Mouse (Mus musculus) adrenal gland, postnatal 0 days (tissue): Measurements from ENCODE around the gene Ltbp4. TPM values are rescaled to one million over a fixed set of nuclear protein-coding genes. Genes with fewer than 3 reads are reported as not detected.

Experiments used
- polyA plus RNA-seq: library from polyadenylated mRNA; unstranded; fragments of >200 nt; fragmentation: Nextera tagmentation; extraction: Ambion mirVana; gene quantifications from 2 replicates; pipeline ENCODE4 v1.2.1, GENCODE M21; 2015

Ltbp4 gene
- polyA plus RNA-seq, result 59.6 and 109 TPM in 2 replicates

GRCm38 (mm10) chr7:27337175-27337853, at the start of gene Ltbp4:
TSS of gene Ltbp4 (minus strand) at chr7:27337692.

GRCm38 (mm10) chr7:27356861-27357594, 19.5 kb upstream of the Ltbp4 start, which contains the start of gene Gm20479:
TSS of gene Gm20479 (minus strand) at chr7:27357419.

GRCm38 (mm10) chr7:27355745-27356240, 18.3 kb upstream of the Ltbp4 start, which contains the start of gene Shkbp1:
TSS of gene Shkbp1 (minus strand) at chr7:27356019.

GRCm38 (mm10) chr7:27258205-27258899, 79.1 kb downstream of the Ltbp4 start, which contains the start of gene Numbl:
TSS of gene Numbl (plus strand) at chr7:27258433.

Other genes starting within 250 kb of the Ltbp4 start
- 6.3 and 36.2 TPM in 2 replicates for gene Cyp2f2, start 217.8 kb downstream of the Ltbp4 start, polyA plus RNA-seq
- 0.08 TPM in 2 replicates for gene Cyp2t4, start 184.0 kb downstream of the Ltbp4 start, polyA plus RNA-seq
- gene Egln2, start 170.9 kb downstream of the Ltbp4 start, polyA plus RNA-seq, result 60.0 and 66.9 TPM in 2 replicates
- gene Rab4b, start 158.8 kb downstream of the Ltbp4 start, polyA plus RNA-seq, result 70.8 and 78.7 TPM in 2 replicates
- 0.44 TPM in 1 of 2 replicates, not detected in the other for gene Gm21983, start 156.6 kb downstream of the Ltbp4 start, polyA plus RNA-seq
- 7.4 and 7.5 TPM in 2 replicates for gene Mia, start 156.5 kb downstream of the Ltbp4 start, polyA plus RNA-seq
- 2.0 and 3.0 TPM in 2 replicates for gene BC024978, start 141.9 kb downstream of the Ltbp4 start, polyA plus RNA-seq
- gene Snrpa, start 141.4 kb downstream of the Ltbp4 start, polyA plus RNA-seq, result 76.4 and 99.8 TPM in 2 replicates
- 3.9 and 4.1 TPM in 2 replicates for gene Itpkc, start 109.0 kb downstream of the Ltbp4 start, polyA plus RNA-seq
- gene Coq8b, start 104.7 kb downstream of the Ltbp4 start, polyA plus RNA-seq, result 15.9 and 25.4 TPM in 2 replicates
- 18.3 and 28.1 TPM in 2 replicates for gene Numbl, start 79.3 kb downstream of the Ltbp4 start, polyA plus RNA-seq
- 13.6 and 13.9 TPM in 2 replicates for gene Shkbp1, start 18.3 kb upstream of the Ltbp4 start, polyA plus RNA-seq
- gene Gm20479, start 19.7 kb upstream of the Ltbp4 start, polyA plus RNA-seq, result not detected in 2 replicates
- gene Sptbn4, start 110.0 kb upstream of the Ltbp4 start, polyA plus RNA-seq, result 0.23 and 0.25 TPM in 2 replicates
- 93.1 and 109 TPM in 2 replicates for gene Blvrb, start 110.3 kb upstream of the Ltbp4 start, polyA plus RNA-seq
- 27.5 and 29.9 TPM in 2 replicates for gene Sertad3, start 136.1 kb upstream of the Ltbp4 start, polyA plus RNA-seq
- gene Sertad1, start 149.2 kb upstream of the Ltbp4 start, polyA plus RNA-seq, result 33.7 and 41.7 TPM in 2 replicates
- 2.6 and 3.8 TPM in 2 replicates for gene Prx, start 161.6 kb upstream of the Ltbp4 start, polyA plus RNA-seq
- 0.28 and 0.55 TPM in 2 replicates for gene Hipk4, start 185.6 kb upstream of the Ltbp4 start, polyA plus RNA-seq
- 109 and 167 TPM in 2 replicates for gene Pld3, start 215.5 kb upstream of the Ltbp4 start, polyA plus RNA-seq
- gene 2310022A10Rik, start 215.5 kb upstream of the Ltbp4 start, polyA plus RNA-seq, result 12.9 and 17.7 TPM in 2 replicates